In genomic region chr11:69414421-69415326, GRCm38 (mm10) we compare ENCODE assay signal across 8 mouse cellular contexts. TPM values are rescaled to one million over a fixed set of nuclear protein-coding genes. Genes with fewer than 3 reads are reported as not detected.
DNase-seq lines count a peak whose midpoint lies in the region; ATAC-seq lines count a peak whose summit lies in the region.

No protein-coding gene starts in this region.

- H3K27ac ChIP-seq in hindbrain, embryonic 12.5 days, result peak overlapping the region; percentile 99
- H3K27ac ChIP-seq in macrophage, result peak overlapping the region; percentile 22

- peaks cover 67% of the 10 kb centered on the region for H3K4me1 ChIP-seq in hindbrain, embryonic 12.5 days

- H3K79me2 ChIP-seq in macrophage (ENCODE audit: inconsistent target), result no peaks in the 10 kb centered on the region

- H3K4me2 ChIP-seq in hindbrain, embryonic 12.5 days (replicated peaks), result peak overlapping the region; percentile 99

- DNase-seq in adrenal gland, postnatal 14 days, result peak; percentile 49
- no peak for DNase-seq in adrenal gland, adult 8-10 months
- peak; percentile 9 for DNase-seq in ovary, postnatal 36 days (ENCODE audit: low spot score)
- no peak for DNase-seq in ovary, postnatal 10 days (ENCODE audit: low spot score)
- DNase-seq in c-Kit-positive CD71-positive TER-119-positive erythroid progenitor cells, embryonic 14.5 days (ENCODE audit: low spot score), result no peak
- no peak for DNase-seq in spleen, postnatal 36 days (ENCODE audit: low spot score in 2 of 2)

- no peaks in the 10 kb centered on the region for H3K27me3 ChIP-seq in hindbrain, embryonic 12.5 days

- 11% methylated on average over 4 of the region's 4 CpGs for WGBS in hindbrain, embryonic 12.5 days
- WGBS in macrophage (ENCODE audit: missing documents), result 62% methylated on average over 4 of the region's 4 CpGs

- H3K9ac ChIP-seq in hindbrain, embryonic 12.5 days, result peak overlapping the region; percentile 95

- ATAC-seq in hindbrain, embryonic 12.5 days (ENCODE audit: low FRiP score), result no peak

- peaks cover 7% of the 10 kb centered on the region; the same call in 1 of the 2 replicates for H3K36me3 ChIP-seq in hindbrain, embryonic 12.5 days
- no peaks in the 10 kb centered on the region for H3K36me3 ChIP-seq in macrophage (ENCODE audit: inconsistent target)

- no peaks in the 10 kb centered on the region for H3K9me3 ChIP-seq in hindbrain, embryonic 12.5 days (replicated peaks)

- H3K4me3 ChIP-seq in hindbrain, embryonic 12.5 days, result peak overlapping the region; percentile 63
- H3K4me3 ChIP-seq in macrophage (ENCODE audit: inconsistent target), result no peak overlapping the region

RNA-seq across cellular contexts. Expression of gene Kdm6b, which starts 1.2 kb away (rescaled TPM):
- 53.7 and 61.3 TPM in 2 replicates for total RNA-seq in adrenal gland, postnatal 14 days (2021)
- 10 to 100 TPM; 20.4 to 44.2 (median 35.1) TPM for total RNA-seq in adrenal gland, adult 8-10 months (2022)
- polyA plus RNA-seq in hindbrain, embryonic 12.5 days (2016; fragmentation: Nextera tagmentation; extraction: Ambion mirVana), result 51.4 and 51.6 TPM in 2 replicates
- total RNA-seq in macrophage (2018; cell fraction: chromatin; rRNA removed), result 100 to 1,000 TPM in 17 of 26 experiments, 10 to 100 TPM in 9; 22.8 to 979 (median 248) TPM
- 100 to 1,000 TPM in 4 of 26 experiments, 10 to 100 TPM in 22; 10.2 to 238 (median 34.9) TPM for total RNA-seq in macrophage (2018; cell fraction: cytosol; rRNA removed)
- total RNA-seq in macrophage (2018; cell fraction: nucleus; rRNA removed), result 100 to 1,000 TPM in 14 of 26 experiments, 10 to 100 TPM in 12; 16.8 to 645 (median 137) TPM
- 4.5 to 15.0 TPM (median 11.0 TPM) in 3 replicates for polyA plus RNA-seq in macrophage (2018)

RNA-seq across cellular contexts. Expression of gene Tmem88, which starts 16.6 kb away (rescaled TPM):
- total RNA-seq in adrenal gland, postnatal 14 days (2021), result 29.5 and 30.2 TPM in 2 replicates
- total RNA-seq in adrenal gland, adult 8-10 months (2022), result 10 to 100 TPM in 2 of 4 experiments, 1 to 10 TPM in 2; 6.3 to 16.0 (median 10.4) TPM
- 13.2 and 14.8 TPM in 2 replicates for polyA plus RNA-seq in hindbrain, embryonic 12.5 days (2016; fragmentation: Nextera tagmentation; extraction: Ambion mirVana)
- 10 to 100 TPM in 7 of 26 experiments, 1 to 10 TPM in 15, under 1 TPM in 3, not detected in 1; 0.46 to 36.3 (median 4.9) TPM for total RNA-seq in macrophage (2018; cell fraction: chromatin; rRNA removed)
- total RNA-seq in macrophage (2018; cell fraction: cytosol; rRNA removed), result 1 to 10 TPM in 4 of 26 experiments, under 1 TPM in 19, not detected in 3; 0.05 to 1.7 (median 0.34) TPM
- 10 to 100 TPM in 6 of 26 experiments, 1 to 10 TPM in 13, under 1 TPM in 1, not detected in 6; 0.36 to 23.4 (median 3.3) TPM for total RNA-seq in macrophage (2018; cell fraction: nucleus; rRNA removed)
- 0.09 TPM in 1 of 3 replicates, not detected in the others for polyA plus RNA-seq in macrophage (2018)

RNA-seq across cellular contexts. Expression of gene Cyb5d1, which starts 19.2 kb away (rescaled TPM):
- total RNA-seq in adrenal gland, postnatal 14 days (2021), result 34.2 and 42.6 TPM in 2 replicates
- 10 to 100 TPM; 53.9 to 65.7 (median 60.5) TPM for total RNA-seq in adrenal gland, adult 8-10 months (2022)
- polyA plus RNA-seq in hindbrain, embryonic 12.5 days (2016; fragmentation: Nextera tagmentation; extraction: Ambion mirVana), result 48.0 and 50.5 TPM in 2 replicates
- total RNA-seq in macrophage (2018; cell fraction: chromatin; rRNA removed), result 10 to 100 TPM; 10.2 to 51.5 (median 24.5) TPM
- 10 to 100 TPM; 16.0 to 40.0 (median 24.4) TPM for total RNA-seq in macrophage (2018; cell fraction: cytosol; rRNA removed)
- total RNA-seq in macrophage (2018; cell fraction: nucleus; rRNA removed), result 10 to 100 TPM; 17.0 to 48.9 (median 26.3) TPM
- polyA plus RNA-seq in macrophage (2018), result 25.0 to 35.1 TPM (median 31.3 TPM) in 3 replicates

RNA-seq across cellular contexts. Expression of gene Naa38, which starts 19.4 kb away (rescaled TPM):
- total RNA-seq in adrenal gland, postnatal 14 days (2021), result 124 and 137 TPM in 2 replicates
- 100 to 1,000 TPM; 138 to 160 (median 154) TPM for total RNA-seq in adrenal gland, adult 8-10 months (2022)
- polyA plus RNA-seq in hindbrain, embryonic 12.5 days (2016; fragmentation: Nextera tagmentation; extraction: Ambion mirVana), result 94.0 and 103 TPM in 2 replicates
- 10 to 100 TPM in 1 of 26 experiments, 1 to 10 TPM in 18, not detected in 7; 1.8 to 14.1 (median 4.3) TPM for total RNA-seq in macrophage (2018; cell fraction: chromatin; rRNA removed)
- 100 to 1,000 TPM in 5 of 26 experiments, 10 to 100 TPM in 21; 63.9 to 111 (median 87.7) TPM for total RNA-seq in macrophage (2018; cell fraction: cytosol; rRNA removed)
- total RNA-seq in macrophage (2018; cell fraction: nucleus; rRNA removed), result 10 to 100 TPM in 19 of 26 experiments, 1 to 10 TPM in 7; 5.4 to 34.6 (median 15.8) TPM
- polyA plus RNA-seq in macrophage (2018), result 60.0 to 104 TPM (median 95.8 TPM) in 3 replicates

RNA-seq across cellular contexts. Expression of gene Chd3, which starts 45.5 kb away (rescaled TPM):
- 109 and 118 TPM in 2 replicates for total RNA-seq in adrenal gland, postnatal 14 days (2021)
- total RNA-seq in adrenal gland, adult 8-10 months (2022), result 100 to 1,000 TPM in 2 of 4 experiments, 10 to 100 TPM in 2; 89.8 to 169 (median 115) TPM
- polyA plus RNA-seq in hindbrain, embryonic 12.5 days (2016; fragmentation: Nextera tagmentation; extraction: Ambion mirVana), result 93.4 and 97.6 TPM in 2 replicates
- total RNA-seq in macrophage (2018; cell fraction: chromatin; rRNA removed), result 100 to 1,000 TPM in 25 of 26 experiments, 10 to 100 TPM in 1; 63.9 to 453 (median 249) TPM
- total RNA-seq in macrophage (2018; cell fraction: cytosol; rRNA removed), result 10 to 100 TPM; 29.0 to 87.7 (median 51.6) TPM
- total RNA-seq in macrophage (2018; cell fraction: nucleus; rRNA removed), result 100 to 1,000 TPM in 19 of 26 experiments, 10 to 100 TPM in 7; 53.3 to 254 (median 120) TPM
- 43.6 to 105 TPM (median 82.3 TPM) in 3 replicates for polyA plus RNA-seq in macrophage (2018)

Comparison
In these comparisons a context has a peak if more than half of its experiments do, and no peak if none do; other contexts are left out.
1. DNase-seq: peak in adrenal gland, postnatal 14 days (single experiment) and ovary, postnatal 36 days (single experiment); none in adrenal gland, adult 8-10 months (single experiment), ovary, postnatal 10 days (single experiment), c-Kit-positive CD71-positive TER-119-positive erythroid progenitor cells, embryonic 14.5 days (single experiment) and spleen, postnatal 36 days (0 of 2).